Mouse (Mus musculus) gonadal fat pad, adult 2 months (tissue): Measurements from ENCODE around the gene Zfyve26. TPM values are rescaled to one million over a fixed set of nuclear protein-coding genes. Genes with fewer than 3 reads are reported as not detected.
"Not testable (repeated sequence)": the region's sequence is repeated elsewhere in the genome, so short reads cannot be mapped to it uniquely, and the experiment has no call there.

Experiments
- DNase-seq: peaks from one replicate; pipeline ENCODE4 v3.0.0-alpha.2; 2012; ENCODE audit warnings: low read depth
- polyA plus RNA-seq: library from polyadenylated mRNA; depleted of rRNA; stranded (reverse); fragments of >200 nt; gene quantifications from 2 replicates; pipeline ENCODE4 v1.2.3, GENCODE M21; 2012; rRNA removed

Zfyve26 gene
- 27.7 and 30.5 TPM in 2 replicates for polyA plus RNA-seq

- peak; percentile 75 for DNase-seq
These were observed at the start of gene Zfyve26 for GRCm38 (mm10) chr12:79296126-79296816. Gene Zfyve26 (minus strand): TSS chr12:79296304.

GRCm38 (mm10) chr12:79341291-79341845 lies 45.3 kb upstream of the Zfyve26 start:
- no peak for DNase-seq

GRCm38 (mm10) chr12:79340513-79340912 lies 44.4 kb upstream of the Zfyve26 start:
- DNase-seq = no peak

- no peak for DNase-seq
These were observed 42.7 kb upstream of the Zfyve26 start for GRCm38 (mm10) chr12:79338791-79339190.

- DNase-seq = no peak
These were observed 35.6 kb upstream of the Zfyve26 start for GRCm38 (mm10) chr12:79331722-79332121.

GRCm38 (mm10) chr12:79330571-79330970 lies 34.5 kb upstream of the Zfyve26 start:
- DNase-seq = no peak

- no peak for DNase-seq
These were observed 31.8 kb upstream of the Zfyve26 start for GRCm38 (mm10) chr12:79327868-79328267.

- DNase-seq = no peak
These were observed 30.6 kb upstream of the Zfyve26 start for GRCm38 (mm10) chr12:79326745-79327144.

GRCm38 (mm10) chr12:79326236-79326635 lies 30.1 kb upstream of the Zfyve26 start:
- no peak for DNase-seq

GRCm38 (mm10) chr12:79322539-79322938 lies 26.4 kb upstream of the Zfyve26 start:
- DNase-seq = not testable (repeated sequence)

GRCm38 (mm10) chr12:79320895-79321294 lies 24.8 kb upstream of the Zfyve26 start:
- DNase-seq = no peak

- DNase-seq = no peak
These were observed 21.2 kb upstream of the Zfyve26 start for GRCm38 (mm10) chr12:79317339-79317738.

- DNase-seq = no peak
These were observed 17.6 kb upstream of the Zfyve26 start for GRCm38 (mm10) chr12:79313721-79314120.

- DNase-seq = no peak
These were observed 9.9 kb upstream of the Zfyve26 start for GRCm38 (mm10) chr12:79306013-79306412.

GRCm38 (mm10) chr12:79305131-79305530 lies 9.0 kb upstream of the Zfyve26 start:
- no peak for DNase-seq

- DNase-seq = no peak
These were observed 5.7 kb upstream of the Zfyve26 start for GRCm38 (mm10) chr12:79301802-79302201.

- DNase-seq = no peak
These were observed 2.0 kb upstream of the Zfyve26 start for GRCm38 (mm10) chr12:79297884-79298636.

GRCm38 (mm10) chr12:79297121-79297576 lies 1.0 kb upstream of the Zfyve26 start, which contains the start of gene Rad51b:
Gene Rad51b (plus strand): TSS chr12:79297282.
- peak; percentile 60 for DNase-seq

GRCm38 (mm10) chr12:79292874-79293273 lies 3.2 kb downstream of the Zfyve26 start:
- no peak for DNase-seq

GRCm38 (mm10) chr12:79282595-79282994 lies 13.5 kb downstream of the Zfyve26 start:
- no peak for DNase-seq

GRCm38 (mm10) chr12:79279513-79280115 lies 16.5 kb downstream of the Zfyve26 start:
- no peak for DNase-seq

- DNase-seq = no peak
These were observed 23.5 kb downstream of the Zfyve26 start for GRCm38 (mm10) chr12:79272604-79273003.
